Comparison of ENCODE assay signal across 8 mouse cellular contexts in genomic region chr7:57538565-57538964, GRCm38 (mm10). TPM values are rescaled to one million over a fixed set of nuclear protein-coding genes. Genes with fewer than 3 reads are reported as not detected.
DNase-seq lines count a peak whose midpoint lies in the region; TF ChIP-seq lines count a peak whose summit lies in the region.

No protein-coding gene starts in this region.

- TF ChIP-seq CTCF in kidney, adult 2 months (conservative IDR thresholded peaks at IDR 0.05; ENCODE audit: insufficient read depth, insufficient read length, low read depth, low read length), result peak; percentile 38
- peak; percentile 54 for TF ChIP-seq CTCF in ES-Bruce4 (IDR thresholded peaks at IDR 0.05; ENCODE audit: low read depth, low read length)
- peak; percentile 52; the same call in 1 of the 2 replicates for TF ChIP-seq CTCF in brain, embryonic 14.5 days (IDR thresholded peaks at IDR 0.05; ENCODE audit: borderline replicate concordance, extremely low read depth, insufficient read depth, insufficient read length)

- no peak for TF ChIP-seq POLR2A in kidney, adult 2 months (IDR thresholded peaks at IDR 0.05; ENCODE audit: low read depth, low read length)
- no peak for TF ChIP-seq POLR2A in ES-Bruce4 (IDR thresholded peaks at IDR 0.05; ENCODE audit: insufficient read depth, low read length)
- no peak for TF ChIP-seq POLR2A in brain, embryonic 14.5 days (IDR thresholded peaks at IDR 0.05; ENCODE audit: borderline replicate concordance, extremely low read depth, insufficient read depth, insufficient read length, poor library complexity, severe bottlenecking)

- DNase-seq in kidney, adult 2 months, result no peak
- no peak for DNase-seq in kidney, postnatal 36 days
- peak; percentile 30 for DNase-seq in brain, embryonic 14.5 days (ENCODE audit: low read depth)
- peak; percentile 9 for DNase-seq in induced T-regulatory cell, adult 2 months (ENCODE audit: low read depth)
- DNase-seq in right cerebral cortex, adult 18-20 months, result no peak
- no peak for DNase-seq in layer of hippocampus, postnatal 10 days (ENCODE audit: low spot score in 2 of 2)
- DNase-seq in MN1 (ENCODE audit: low spot score), result no peak

- H3K9ac ChIP-seq in ES-Bruce4 (ENCODE audit: low read depth, poor library complexity, severe bottlenecking), result no peak overlapping the region

- H3K27me3 ChIP-seq in kidney, adult 2 months (replicated peaks; ENCODE audit: control insufficient read depth, insufficient read depth, low read length), result no peaks in the 10 kb centered on the region
- no peaks in the 10 kb centered on the region for H3K27me3 ChIP-seq in ES-Bruce4 (ENCODE audit: control insufficient read depth, insufficient read depth, low read length, poor library complexity, severe bottlenecking)

- H3K36me3 ChIP-seq in kidney, adult 2 months (ENCODE audit: control insufficient read depth, insufficient read depth, low read length), result no peaks in the 10 kb centered on the region
- no peaks in the 10 kb centered on the region for H3K36me3 ChIP-seq in ES-Bruce4 (ENCODE audit: control insufficient read depth, insufficient read depth, low read length, poor library complexity, severe bottlenecking)

- no peaks in the 10 kb centered on the region for H3K9me3 ChIP-seq in ES-Bruce4 (replicated peaks; ENCODE audit: control insufficient read depth, insufficient read depth, low read length, poor library complexity, severe bottlenecking)

- H3K4me1 ChIP-seq in kidney, adult 2 months (ENCODE audit: control insufficient read depth, insufficient read depth, low read length), result no peaks in the 10 kb centered on the region
- H3K4me1 ChIP-seq in ES-Bruce4 (ENCODE audit: control insufficient read depth, insufficient read depth, low read length), result no peaks in the 10 kb centered on the region

- TF ChIP-seq EP300 in ES-Bruce4 (IDR thresholded peaks at IDR 0.05; ENCODE audit: insufficient read depth, low read depth, low read length), result no peak

- H3K4me3 ChIP-seq in kidney, adult 2 months (ENCODE audit: insufficient read depth, low read depth, low read length), result no peak overlapping the region
- no peak overlapping the region for H3K4me3 ChIP-seq in ES-Bruce4 (ENCODE audit: low read depth, low read length)

- WGBS in kidney, adult 2 months, result 21% methylated on average over 7 of the region's 7 CpGs

- H3K27ac ChIP-seq in kidney, adult 2 months (ENCODE audit: insufficient read depth, low read depth, low read length), result no peak overlapping the region
- H3K27ac ChIP-seq in ES-Bruce4 (ENCODE audit: insufficient read depth, low read length), result no peak overlapping the region

RNA-seq across cellular contexts. Expression of gene Gabra5, which starts 28.7 kb away (rescaled TPM):
- polyA plus RNA-seq in kidney, adult 2 months (2012; rRNA removed), result 0.05 TPM in 1 of 2 replicates, not detected in the other
- polyA plus RNA-seq in ES-Bruce4 (2011; ENCODE audit: insufficient read depth, insufficient read length, low read depth, missing spikeins), result 0.30 TPM in 1 of 2 replicates, not detected in the other
- polyA plus RNA-seq in brain, embryonic 14.5 days (2012; rRNA removed), result 20.7 and 22.7 TPM in 2 replicates
- total RNA-seq in layer of hippocampus, postnatal 10 days (2021), result 100 to 1,000 TPM; 200 to 221 TPM

Comparison
In these comparisons a context has a peak if more than half of its experiments do, and no peak if none do; other contexts are left out.
1. DNase-seq: peak in brain, embryonic 14.5 days (single experiment) and induced T-regulatory cell, adult 2 months (single experiment); none in kidney, adult 2 months (single experiment), kidney, postnatal 36 days (0 of 2), right cerebral cortex, adult 18-20 months (single experiment), layer of hippocampus, postnatal 10 days (0 of 2) and MN1 (single experiment).
2. RNA of gene Gabra5, which starts 28.7 kb away (polyA plus RNA-seq): 20.7 to 22.7 TPM in brain, embryonic 14.5 days; 0.30 TPM in ES-Bruce4 and 0.05 TPM in kidney, adult 2 months; every median in the first group is over 10 times any median in the second.
3. Peak in every context shown above with its lines, with median percentiles within 50 percentile points of each other: CTCF ChIP-seq.